Mouse (Mus musculus): ENCODE results near the gene Myo1a.

DNA sequence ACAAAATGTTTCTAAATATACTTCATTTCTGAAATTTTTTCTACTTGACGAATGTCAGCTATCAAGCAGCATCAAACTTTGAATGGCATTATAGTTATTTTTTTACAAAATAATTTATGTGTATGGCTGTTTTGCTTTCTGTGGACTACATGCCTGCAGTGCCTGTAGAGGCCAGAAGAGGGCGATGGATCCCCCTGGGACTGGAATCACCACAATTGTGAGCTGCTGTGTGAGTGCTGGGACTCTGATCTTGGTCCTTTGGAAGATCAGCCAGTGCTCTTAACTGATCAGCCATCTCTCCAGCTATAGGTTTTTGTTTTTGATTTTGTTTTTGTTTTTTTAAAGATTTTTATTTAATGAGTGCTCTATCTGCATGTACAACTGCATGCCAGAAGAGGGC lies 33.7 kb upstream of the Myo1a start:
- peak; percentile 68 for TF ChIP-seq CTCF (IDR thresholded peaks at IDR 0.05; ENCODE audit: control insufficient read depth, insufficient read depth, low read length)
- TF ChIP-seq POLR2A (IDR thresholded peaks at IDR 0.05; ENCODE audit: borderline replicate concordance, control insufficient read depth, low read depth, low read length) = no peak
